Mouse (Mus musculus) limb, embryonic 15.5 days (tissue): ENCODE data around the gene Slc15a5. TPM values are rescaled to one million over a fixed set of nuclear protein-coding genes. Genes with fewer than 3 reads are reported as not detected.
"Not testable (repeated sequence)": the region's sequence is repeated elsewhere in the genome, so short reads cannot be mapped to it uniquely, and the experiment has no call there.

ENCODE experiments used
- ATAC-seq: fragments of 200-750 bp; cut with Nextera tagmentation; 2 replicates; pipeline ENCODE4 v1.8.0; 2017; ENCODE audit warnings: low read depth, moderate TSS enrichment; ENCODE audit not compliant: insufficient number of reproducible peaks, low FRiP score, low TSS enrichment
- H3K27ac ChIP-seq: fragments of 300-500 bp; sonication (generic); 2 replicates; pipeline ENCODE4 v1.5.1; 2015; ENCODE audit warnings: moderate library complexity, mild to moderate bottlenecking, inconsistent platforms
- H3K27me3 ChIP-seq: fragments of 300-500 bp; sonication (generic); 2 replicates; pipeline ENCODE4 v1.6.1; 2015; ENCODE audit warnings: inconsistent platforms
- H3K36me3 ChIP-seq: fragments of 300-500 bp; sonication (generic); 2 replicates; pipeline ENCODE4 v1.6.1; 2015; ENCODE audit warnings: inconsistent platforms
- H3K4me1 ChIP-seq: fragments of 300-500 bp; sonication (generic); 2 replicates; pipeline ENCODE4 v1.6.1; 2015; ENCODE audit warnings: inconsistent platforms
- H3K4me2 ChIP-seq: fragments of 300-500 bp; sonication (generic); 2 replicates; pipeline ENCODE4 v1.6.1; 2015; ENCODE audit warnings: mild to moderate bottlenecking, inconsistent platforms
- H3K4me3 ChIP-seq: fragments of 300-500 bp; sonication (generic); 2 replicates; pipeline ENCODE4 v1.5.1; 2015; ENCODE audit warnings: mild to moderate bottlenecking, inconsistent platforms
- H3K9ac ChIP-seq: fragments of 300-500 bp; sonication (generic); 2 replicates; pipeline ENCODE4 v1.6.1; 2015; ENCODE audit warnings: inconsistent platforms
- H3K9me3 ChIP-seq: fragments of 300-500 bp; sonication (generic); 2 replicates; pipeline ENCODE4 v1.6.1; 2016; ENCODE audit warnings: inconsistent platforms
- WGBS: fragments of 180-500 bp; shearing (Covaris S2); methylation state at CpG from one replicate; pipeline ENCODE4 v1.1.7; 2015; 5-methylcytosine and 5-hydroxymethylcytosine counted together
- polyA plus RNA-seq: library from polyadenylated mRNA; unstranded; fragments of >200 nt; fragmentation: Nextera tagmentation; extraction: Ambion mirVana; gene quantifications from 2 replicates; pipeline ENCODE4 v1.2.1, GENCODE M21; 2015

Slc15a5 gene
- polyA plus RNA-seq: not detected in 2 replicates

DNA sequence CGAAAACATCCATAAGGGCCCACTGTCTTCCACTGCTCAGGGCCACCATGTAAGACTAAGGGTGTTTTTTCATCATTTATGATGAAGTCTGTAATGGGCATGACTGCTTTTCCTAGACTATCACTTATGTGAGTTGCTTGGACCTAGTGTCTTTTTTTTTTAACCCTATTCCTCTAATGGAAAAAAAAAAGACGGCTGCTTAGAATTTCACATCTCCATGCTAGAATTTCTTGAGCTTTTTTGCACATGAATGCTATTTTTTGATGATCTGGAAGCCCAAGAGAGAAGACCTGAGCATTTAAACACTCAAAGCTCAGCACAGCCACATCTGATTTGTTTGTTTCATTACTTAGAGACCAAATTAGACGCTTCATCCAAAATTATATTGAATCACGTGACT lies at the start of gene Slc15a5:
Gene Slc15a5, minus strand, starts transcription at position 101 of the 400 bp plus-strand sequence.
- Histone ChIP-seq H3K27me3 (no peaks in the 10 kb centered on the region), H3K4me1 (no peaks in the 10 kb centered on the region), H3K9ac (no peak within 1 kb of the TSS), H3K4me3 (no peak within 1 kb of the TSS), H3K36me3 (no peaks in the 10 kb centered on the region), H3K4me2 (no peak within 1 kb of the TSS), H3K27ac (no peak within 1 kb of the TSS), H3K9me3 (no peaks in the 10 kb centered on the region)
- 77% methylated on average over 4 of the region's 4 CpGs for WGBS
- no peak for ATAC-seq

DNA sequence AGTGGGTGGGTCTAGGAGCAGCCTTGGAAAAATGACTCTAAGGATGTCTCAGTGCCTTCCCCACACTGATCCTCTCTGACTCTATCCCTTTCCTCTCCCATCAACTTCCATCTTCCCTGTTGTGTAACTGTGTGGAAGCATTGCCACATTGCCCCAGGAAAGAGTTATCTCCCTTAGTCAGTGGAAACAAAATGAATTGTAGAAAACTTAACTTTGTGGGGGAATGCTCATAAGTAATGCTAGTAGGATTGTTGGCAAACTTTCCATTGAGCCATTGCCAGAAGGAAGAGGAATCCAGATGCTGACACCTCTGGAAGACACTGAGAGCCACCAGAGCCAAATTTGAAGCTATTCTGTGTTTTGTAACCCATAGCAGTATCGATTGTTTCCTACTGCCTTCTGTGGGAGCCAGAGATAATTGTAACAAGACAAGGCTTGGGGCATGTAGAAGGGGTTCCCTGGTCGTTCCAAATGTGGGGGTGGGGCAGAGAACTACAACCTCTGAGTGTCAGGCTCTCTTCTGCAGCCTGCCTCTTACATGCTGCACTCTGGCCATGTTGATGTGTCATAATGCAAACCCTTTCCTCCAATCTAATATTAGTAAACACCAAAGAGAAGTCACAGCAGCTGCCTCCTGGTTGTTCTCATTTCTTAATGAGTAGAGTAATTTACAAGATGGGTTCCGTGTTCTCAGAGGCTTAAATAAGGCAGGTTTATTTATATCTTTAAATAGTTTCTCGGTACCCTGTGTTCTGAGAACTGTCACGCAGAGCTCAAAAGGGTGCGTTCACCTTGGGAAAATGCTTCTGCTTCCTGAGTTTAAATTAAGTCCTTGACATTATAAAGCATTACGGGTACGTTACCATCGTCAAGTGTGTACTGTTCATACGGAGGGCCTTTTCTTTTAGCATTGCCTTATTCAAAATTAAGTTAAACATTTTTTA lies 48.9 kb upstream of the Slc15a5 start:
- 65% methylated on average over 10 of the region's 10 CpGs for WGBS

DNA sequence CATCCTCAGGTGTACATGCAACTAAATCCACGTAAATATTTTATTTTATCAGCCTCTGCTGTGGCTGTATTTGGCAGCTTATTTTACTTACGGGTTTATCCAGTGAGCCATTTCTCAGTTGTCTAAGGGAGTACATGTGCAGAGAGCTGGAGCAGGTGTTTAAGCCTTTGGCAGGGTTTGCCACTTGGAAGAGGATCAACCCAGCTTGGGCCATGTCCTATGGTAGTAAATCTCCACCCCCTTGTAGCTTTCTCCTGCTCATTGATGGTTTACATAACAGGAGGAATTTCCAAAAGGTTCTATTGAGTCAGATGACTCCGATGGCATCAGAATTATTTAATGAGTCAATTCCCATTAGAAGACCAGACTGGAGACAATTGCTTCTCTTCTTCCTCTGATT lies 37.8 kb upstream of the Slc15a5 start:
- Histone ChIP-seq H3K27ac (no peak overlapping the region), H3K4me2 (no peak overlapping the region), H3K4me1 (no peaks in the 10 kb centered on the region), H3K36me3 (no peaks in the 10 kb centered on the region), H3K4me3 (no peak overlapping the region), H3K9me3 (no peaks in the 10 kb centered on the region), H3K9ac (no peak overlapping the region), H3K27me3 (no peaks in the 10 kb centered on the region)
- no peak for ATAC-seq
- WGBS: 68% methylated on average over 3 of the region's 3 CpGs

More for the DNA sequence above, 48.9 kb upstream of the Slc15a5 start:
- no peak for ATAC-seq
- Histone ChIP-seq H3K4me1 (no peaks in the 10 kb centered on the region), H3K4me3 (no peak overlapping the region), H3K4me2 (no peak overlapping the region), H3K27me3 (no peaks in the 10 kb centered on the region), H3K9me3 (no peaks in the 10 kb centered on the region), H3K9ac (no peak overlapping the region), H3K36me3 (no peaks in the 10 kb centered on the region), H3K27ac (no peak overlapping the region)

DNA sequence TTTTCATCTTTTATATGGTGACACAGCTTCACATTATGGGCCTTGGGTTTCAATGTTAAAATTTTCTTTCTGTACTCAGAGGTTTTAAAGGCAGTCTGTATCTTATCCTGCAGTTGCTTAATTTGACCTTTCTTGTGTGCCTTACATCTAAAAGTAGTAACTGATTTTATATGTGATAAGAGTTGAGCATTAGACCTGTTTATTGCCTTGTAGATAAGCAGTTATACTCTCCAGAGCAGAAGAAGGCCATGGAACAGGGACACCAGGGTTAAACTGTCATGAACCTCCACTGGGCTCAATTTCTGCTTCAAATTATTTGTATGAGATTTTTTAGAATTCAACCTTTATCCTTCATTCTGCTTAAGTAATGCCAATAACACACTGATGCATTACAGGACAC lies 24.8 kb upstream of the Slc15a5 start:
- H3K4me1 ChIP-seq: no peaks in the 10 kb centered on the region
- ATAC-seq: no peak

DNA sequence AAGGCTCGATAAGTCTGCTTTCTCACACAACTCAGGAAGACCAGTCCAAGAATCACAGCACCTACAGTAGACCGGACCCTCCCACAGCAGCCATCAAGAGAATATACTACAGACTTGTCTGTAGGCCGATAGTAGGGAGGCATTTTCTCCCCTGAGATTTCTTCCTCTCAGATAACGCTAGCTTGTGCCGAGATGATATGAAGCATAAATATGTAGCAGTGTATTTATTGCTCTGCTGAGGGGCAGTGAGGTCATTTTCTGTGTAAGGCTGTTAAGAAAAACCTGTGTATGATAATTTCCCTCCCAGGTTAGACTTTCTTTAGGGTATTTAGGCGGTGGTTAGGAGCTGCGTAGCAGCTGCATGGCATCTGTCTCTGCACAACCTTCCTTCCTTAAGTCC lies 23.2 kb upstream of the Slc15a5 start:
- no peaks in the 10 kb centered on the region for H3K4me1 ChIP-seq
- no peak overlapping the region for H3K4me3 ChIP-seq
- no peak overlapping the region for H3K27ac ChIP-seq
- no peak overlapping the region for H3K9ac ChIP-seq
- H3K36me3 ChIP-seq: no peaks in the 10 kb centered on the region
- WGBS: 68% methylated on average over 7 of the region's 7 CpGs
- ATAC-seq: no peak
- no peak overlapping the region for H3K4me2 ChIP-seq
- H3K9me3 ChIP-seq: no peaks in the 10 kb centered on the region
- H3K27me3 ChIP-seq: no peaks in the 10 kb centered on the region

More for the DNA sequence above, 24.8 kb upstream of the Slc15a5 start:
- no peaks in the 10 kb centered on the region for H3K36me3 ChIP-seq
- H3K27ac ChIP-seq: no peak overlapping the region
- no peaks in the 10 kb centered on the region for H3K27me3 ChIP-seq
- H3K9ac ChIP-seq: no peak overlapping the region
- no peaks in the 10 kb centered on the region for H3K9me3 ChIP-seq
- H3K4me2 ChIP-seq: no peak overlapping the region
- H3K4me3 ChIP-seq: no peak overlapping the region

DNA sequence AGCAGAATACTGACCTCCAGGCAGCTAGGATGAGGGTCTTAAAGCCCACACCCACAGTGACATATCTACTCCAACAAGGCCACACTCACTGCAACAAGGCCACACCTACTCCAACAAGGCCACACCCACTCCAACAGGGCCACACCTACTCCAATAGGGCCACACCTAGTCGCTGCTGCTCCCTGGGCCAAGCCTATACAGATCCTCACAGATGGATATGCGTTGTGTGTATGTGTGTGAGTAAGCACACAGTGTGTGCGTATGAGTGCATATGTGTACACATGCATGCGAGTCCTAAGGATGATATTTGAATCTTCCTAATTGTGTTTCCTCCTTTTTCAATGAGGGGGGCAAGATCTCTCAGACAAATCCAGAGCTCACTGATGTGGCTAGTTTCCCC lies 22.1 kb upstream of the Slc15a5 start:
- Histone ChIP-seq H3K9me3 (no peaks in the 10 kb centered on the region), H3K27ac (no peak overlapping the region), H3K4me1 (no peaks in the 10 kb centered on the region), H3K4me2 (no peak overlapping the region), H3K36me3 (no peaks in the 10 kb centered on the region), H3K27me3 (no peaks in the 10 kb centered on the region), H3K4me3 (no peak overlapping the region), H3K9ac (no peak overlapping the region)
- 91% methylated on average over 4 of the region's 4 CpGs for WGBS
- no peak for ATAC-seq

DNA sequence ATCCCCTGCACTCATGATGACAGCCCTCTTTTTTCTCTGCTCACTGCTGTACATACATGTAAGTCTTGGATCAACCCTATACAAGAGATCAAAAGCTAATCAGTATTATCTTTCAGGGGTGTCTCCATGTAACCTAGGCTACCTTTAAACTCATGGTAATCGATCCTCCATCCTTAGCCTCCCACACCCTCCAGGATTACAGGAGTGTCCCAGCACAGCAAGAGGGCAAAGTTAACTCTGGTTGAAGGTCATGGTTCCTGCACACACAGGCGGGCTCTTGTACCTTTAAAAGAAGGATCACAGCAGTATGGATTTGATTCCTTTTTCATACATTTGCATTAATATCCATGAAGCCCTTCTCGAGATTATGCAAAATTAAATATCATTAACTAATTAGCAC lies 19.9 kb upstream of the Slc15a5 start:
- no peaks in the 10 kb centered on the region for H3K9me3 ChIP-seq
- 73% methylated on average over 3 of the region's 3 CpGs for WGBS
- H3K4me3 ChIP-seq: no peak overlapping the region
- H3K36me3 ChIP-seq: no peaks in the 10 kb centered on the region
- no peak for ATAC-seq
- no peaks in the 10 kb centered on the region for H3K27me3 ChIP-seq
- H3K4me2 ChIP-seq: no peak overlapping the region
- H3K9ac ChIP-seq: no peak overlapping the region
- no peak overlapping the region for H3K27ac ChIP-seq
- no peaks in the 10 kb centered on the region for H3K4me1 ChIP-seq

DNA sequence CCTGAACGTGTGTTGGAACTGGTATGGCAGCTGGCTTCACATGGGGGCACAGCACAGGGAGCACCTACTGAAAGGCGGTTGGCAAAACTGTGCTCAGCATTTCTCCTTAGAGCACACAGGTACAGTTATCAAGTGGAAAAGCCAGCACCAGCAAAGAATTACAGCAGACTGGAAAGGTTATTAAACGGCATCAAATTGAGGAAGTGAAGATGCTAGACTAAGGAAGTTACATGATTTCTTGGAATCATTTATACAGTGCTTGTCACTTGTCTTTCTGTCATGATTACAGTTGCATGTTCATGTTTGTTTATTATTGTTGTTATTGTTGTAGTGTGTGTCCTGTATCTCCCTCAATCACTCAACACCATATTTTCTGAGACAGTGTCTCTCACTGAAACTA lies 15.3 kb upstream of the Slc15a5 start:
- no peak for ATAC-seq
- Histone ChIP-seq H3K27ac (no peak overlapping the region), H3K4me1 (no peaks in the 10 kb centered on the region), H3K4me2 (no peak overlapping the region), H3K27me3 (no peaks in the 10 kb centered on the region), H3K4me3 (no peak overlapping the region), H3K9me3 (no peaks in the 10 kb centered on the region), H3K9ac (no peak overlapping the region), H3K36me3 (no peaks in the 10 kb centered on the region)
- WGBS: 78% methylated on average over 3 of the region's 3 CpGs

DNA sequence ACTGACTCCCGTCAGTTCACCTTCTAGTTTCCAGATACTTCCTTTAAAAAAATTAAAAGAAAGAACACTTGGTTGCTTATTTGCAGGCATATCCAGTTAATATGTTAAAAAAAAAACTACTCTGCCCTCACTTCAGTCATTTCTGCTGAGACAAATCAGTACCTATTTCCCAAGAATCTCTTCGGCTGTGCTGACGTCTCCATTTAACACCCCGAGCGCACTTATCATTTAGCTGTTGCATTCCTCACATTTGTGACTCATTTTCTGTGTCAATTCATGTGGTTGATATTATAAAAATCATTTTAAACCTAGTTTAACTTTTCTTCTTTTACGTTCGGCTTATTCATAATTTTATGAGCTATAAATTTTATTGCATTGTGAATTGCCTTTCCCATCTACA lies 12.7 kb upstream of the Slc15a5 start:
- Histone ChIP-seq H3K4me3 (no peak overlapping the region), H3K4me2 (no peak overlapping the region), H3K36me3 (no peaks in the 10 kb centered on the region), H3K4me1 (no peaks in the 10 kb centered on the region), H3K27ac (no peak overlapping the region), H3K9ac (no peak overlapping the region), H3K9me3 (no peaks in the 10 kb centered on the region), H3K27me3 (no peaks in the 10 kb centered on the region)
- 42% methylated on average over 7 of the region's 7 CpGs for WGBS
- ATAC-seq: no peak

DNA sequence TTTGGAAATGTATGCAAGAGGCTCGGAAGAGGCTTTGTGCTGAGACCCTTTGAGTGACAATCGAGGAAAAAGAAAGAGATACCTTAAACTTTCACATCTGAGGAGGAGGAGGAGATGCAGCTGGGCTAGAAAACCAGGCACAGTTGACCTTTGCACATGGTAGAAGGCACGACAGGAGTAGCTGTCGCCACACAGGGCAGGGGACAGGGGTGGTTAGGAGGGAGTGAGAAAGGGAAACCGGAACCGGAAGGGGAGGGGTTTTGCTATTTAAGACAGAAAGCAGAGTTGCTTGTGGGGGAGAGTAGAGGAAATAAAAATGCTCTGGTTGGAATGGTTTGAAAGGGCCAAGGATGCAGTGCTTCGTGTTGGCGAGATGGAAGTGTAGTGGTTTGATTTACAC lies 9.4 kb upstream of the Slc15a5 start:
- H3K4me3 ChIP-seq: no peak overlapping the region
- H3K4me2 ChIP-seq: no peak overlapping the region
- ATAC-seq: no peak
- H3K27ac ChIP-seq: no peak overlapping the region
- WGBS: 60% methylated on average over 8 of the region's 8 CpGs
- no peak overlapping the region for H3K9ac ChIP-seq
- H3K27me3 ChIP-seq: no peaks in the 10 kb centered on the region
- no peaks in the 10 kb centered on the region for H3K9me3 ChIP-seq
- H3K36me3 ChIP-seq: no peaks in the 10 kb centered on the region
- no peaks in the 10 kb centered on the region for H3K4me1 ChIP-seq

DNA sequence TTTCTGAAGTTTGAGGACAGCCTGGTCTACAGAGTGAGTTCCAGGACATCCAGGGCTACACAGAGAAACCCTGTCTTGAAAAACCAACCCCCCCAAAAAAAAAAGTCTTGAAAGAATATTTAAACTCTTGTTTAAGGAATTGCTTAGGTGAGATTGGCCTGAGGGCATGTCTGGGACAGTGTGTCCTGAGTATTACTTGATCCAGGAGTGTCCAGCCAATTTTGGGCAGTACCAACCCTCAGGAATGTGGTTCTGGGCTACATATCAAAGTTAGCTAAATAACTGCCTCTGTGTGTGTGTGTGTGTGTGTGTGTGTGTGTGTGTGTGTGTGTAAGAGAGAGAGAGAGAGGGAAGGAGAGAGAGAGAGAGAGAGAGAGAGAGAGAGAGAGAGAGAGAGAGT lies 6.7 kb upstream of the Slc15a5 start:
- ATAC-seq, H3K27ac ChIP-seq, H3K4me3 ChIP-seq: not testable (repeated sequence)

DNA sequence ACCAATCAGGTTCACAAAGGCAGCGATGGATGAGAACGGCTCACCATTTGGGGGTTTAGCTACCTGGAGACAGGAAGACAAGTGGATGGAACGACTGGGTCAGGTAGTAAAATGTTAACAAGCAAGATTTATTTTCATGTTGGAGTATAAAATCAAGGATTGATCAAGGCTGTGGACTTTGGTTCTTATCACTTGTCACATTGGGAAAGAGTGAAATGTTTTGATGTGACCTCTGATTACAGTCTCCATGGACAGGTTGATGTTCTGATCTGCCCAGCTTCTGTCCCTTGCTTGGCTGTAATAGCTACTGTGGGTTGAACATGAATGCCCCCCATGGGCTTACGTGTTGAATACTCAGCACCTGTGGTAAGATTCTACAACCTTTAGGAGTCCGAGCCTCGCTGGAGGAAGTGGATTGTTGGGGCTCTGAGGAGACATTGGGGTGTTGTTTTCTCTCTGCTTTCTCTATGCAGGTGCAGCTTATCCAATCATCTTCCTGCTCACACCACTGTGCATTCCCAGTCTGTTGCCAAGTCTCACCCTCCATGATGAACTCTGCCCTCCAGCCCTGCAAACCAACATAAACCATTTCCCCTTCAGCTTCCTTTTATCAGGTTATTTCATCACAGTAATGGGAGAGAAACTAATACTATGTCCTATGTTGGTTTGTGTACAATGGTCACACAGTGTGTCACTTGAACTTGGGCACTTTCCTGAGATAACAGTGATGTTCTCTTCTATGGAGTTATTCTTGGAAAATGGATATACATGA lies 1.2 kb upstream of the Slc15a5 start:
- Histone ChIP-seq H3K4me1 (no peaks in the 10 kb centered on the region), H3K9me3 (no peaks in the 10 kb centered on the region), H3K4me2 (no peak overlapping the region), H3K4me3 (no peak overlapping the region), H3K9ac (no peak overlapping the region), H3K27ac (no peak overlapping the region), H3K36me3 (no peaks in the 10 kb centered on the region), H3K27me3 (no peaks in the 10 kb centered on the region)
- ATAC-seq: no peak
- WGBS: 81% methylated on average over 6 of the region's 6 CpGs

More for the DNA sequence above, 6.7 kb upstream of the Slc15a5 start:
- H3K4me1 ChIP-seq, H3K9ac ChIP-seq, H3K9me3 ChIP-seq, H3K27me3 ChIP-seq, H3K4me2 ChIP-seq, H3K36me3 ChIP-seq: not testable (repeated sequence)
